Mouse (Mus musculus): ENCODE results near the gene Retreg1. TPM values are rescaled to one million over a fixed set of nuclear protein-coding genes. Genes with fewer than 3 reads are reported as not detected.

The Retreg1 gene
- polyA plus RNA-seq, 1 experiment: not detected

DNA sequence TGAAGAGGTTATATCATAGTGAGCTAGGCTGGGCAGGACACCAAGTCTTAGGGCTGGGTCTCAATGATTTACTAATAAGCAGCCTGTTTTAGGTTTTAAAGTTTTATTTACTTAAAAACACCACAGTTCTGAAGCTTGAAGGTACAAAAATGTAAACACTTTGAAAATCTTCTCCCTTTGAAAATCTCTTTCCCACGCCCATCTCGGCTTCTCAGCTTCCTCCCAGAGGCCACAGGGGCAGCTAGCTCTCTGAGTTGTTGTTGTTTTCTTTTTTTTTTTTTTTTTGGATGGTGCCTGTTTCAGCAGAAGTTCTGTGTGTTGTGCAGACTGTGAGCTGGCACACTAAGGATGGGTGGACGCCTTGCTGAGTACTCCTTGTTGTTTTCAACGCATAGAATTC lies 1.8 kb downstream of the Retreg1 start:
- H3K27ac ChIP-seq (ENCODE audit: insufficient read depth, low read depth, low read length): no peak overlapping the region
- H3K4me3 ChIP-seq (ENCODE audit: insufficient read depth, low read depth, low read length): no peak overlapping the region

DNA sequence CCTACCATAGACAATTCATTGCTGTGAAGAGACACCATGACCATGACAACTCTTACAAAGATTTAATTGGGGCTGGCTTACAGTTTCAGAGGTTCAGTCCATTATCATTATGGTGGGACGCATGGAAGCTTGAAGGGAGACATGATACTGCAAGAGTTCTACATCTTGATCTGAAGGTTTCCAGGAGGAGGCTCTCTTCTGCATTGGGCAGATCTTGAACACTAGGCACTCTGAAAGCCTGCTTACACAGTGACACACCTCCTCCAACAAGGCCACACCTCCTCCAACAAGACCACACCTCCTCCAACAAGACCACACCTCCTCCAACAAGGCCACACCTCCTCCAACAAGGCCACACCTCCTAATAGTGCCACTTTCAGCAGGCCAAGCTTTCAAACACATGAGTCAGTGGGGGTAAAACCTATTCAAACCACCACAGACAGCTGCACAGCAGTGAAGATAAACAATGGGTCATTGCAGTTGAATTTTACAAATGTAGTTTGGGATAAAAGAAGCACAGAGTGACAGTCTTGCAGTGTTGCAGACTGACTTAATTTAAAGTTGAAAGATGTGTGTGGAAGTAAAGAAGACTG lies 4.7 kb downstream of the Retreg1 start:
- Histone ChIP-seq H3K27ac (ENCODE audit: insufficient read depth, low read depth, low read length) (no peak overlapping the region), H3K4me1 (ENCODE audit: control insufficient read depth, insufficient read depth, low read length) (0 out of 2 replicates have a peak, but pooled peaks cover 3% of the 10 kb centered on the region), H3K4me3 (ENCODE audit: insufficient read depth, low read depth, low read length) (no peak overlapping the region)
- 100% methylated on average over 1 of the region's 1 CpGs for WGBS
- no peak for TF ChIP-seq POLR2A (IDR thresholded peaks at IDR 0.05; ENCODE audit: insufficient read depth, low read depth, low read length)
- TF ChIP-seq CTCF (IDR thresholded peaks at IDR 0.05; ENCODE audit: insufficient read depth, low read depth, low read length): no peak

More for the DNA sequence above, 1.8 kb downstream of the Retreg1 start:
- 60% methylated on average over 4 of the region's 4 CpGs for WGBS
- H3K4me1 ChIP-seq (ENCODE audit: control insufficient read depth, insufficient read depth, low read length): 0 out of 2 replicates have a peak, but pooled peaks cover 3% of the 10 kb centered on the region
- TF ChIP-seq POLR2A (IDR thresholded peaks at IDR 0.05; ENCODE audit: insufficient read depth, low read depth, low read length) (no peak), CTCF (IDR thresholded peaks at IDR 0.05; ENCODE audit: insufficient read depth, low read depth, low read length) (no peak)

DNA sequence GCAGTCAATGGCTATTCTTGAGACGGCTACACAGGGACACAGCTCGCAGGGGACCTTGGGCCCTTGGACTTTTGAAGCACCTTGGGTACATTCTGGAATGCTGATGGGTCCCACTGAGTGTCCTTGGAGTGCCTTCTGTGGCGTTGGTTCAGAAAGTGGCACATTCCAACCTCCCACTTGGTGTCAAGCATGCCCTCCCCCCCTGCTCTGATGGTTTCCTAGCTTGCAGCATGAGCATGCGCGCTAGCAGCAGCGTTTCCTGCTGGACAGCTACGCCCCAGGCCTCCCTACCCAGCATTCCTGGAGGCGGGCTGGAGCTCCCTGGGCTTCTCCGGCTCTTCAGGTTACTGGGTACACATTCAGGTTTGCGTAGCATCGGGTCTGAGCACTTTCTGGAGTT lies 7.6 kb downstream of the Retreg1 start:
- Histone ChIP-seq H3K4me1 (ENCODE audit: control insufficient read depth, insufficient read depth, low read length) (peaks cover 5% of the 10 kb centered on the region), H3K27ac (ENCODE audit: insufficient read depth, low read depth, low read length) (no peak overlapping the region), H3K4me3 (ENCODE audit: insufficient read depth, low read depth, low read length) (no peak overlapping the region)
- WGBS: 89% methylated on average over 11 of the region's 11 CpGs
- TF ChIP-seq POLR2A (IDR thresholded peaks at IDR 0.05; ENCODE audit: insufficient read depth, low read depth, low read length) (no peak), CTCF (IDR thresholded peaks at IDR 0.05; ENCODE audit: insufficient read depth, low read depth, low read length) (no peak)

- H3K4me1 ChIP-seq (ENCODE audit: control insufficient read depth, insufficient read depth, low read length): peaks cover 12% of the 10 kb centered on the region
- 55% methylated on average over 18 of the region's 18 CpGs for WGBS
- H3K4me3 ChIP-seq (ENCODE audit: insufficient read depth, low read depth, low read length): no peak overlapping the region
- TF ChIP-seq CTCF (IDR thresholded peaks at IDR 0.05; ENCODE audit: insufficient read depth, low read depth, low read length) (no peak), POLR2A (IDR thresholded peaks at IDR 0.05; ENCODE audit: insufficient read depth, low read depth, low read length) (no peak)
- peak overlapping the region; percentile 34; the same call in 1 of the 2 replicates for H3K27ac ChIP-seq (ENCODE audit: insufficient read depth, low read depth, low read length)
These were observed 11.4 kb downstream of the Retreg1 start for GRCm38 (mm10) chr15:25854270-25854904.

DNA sequence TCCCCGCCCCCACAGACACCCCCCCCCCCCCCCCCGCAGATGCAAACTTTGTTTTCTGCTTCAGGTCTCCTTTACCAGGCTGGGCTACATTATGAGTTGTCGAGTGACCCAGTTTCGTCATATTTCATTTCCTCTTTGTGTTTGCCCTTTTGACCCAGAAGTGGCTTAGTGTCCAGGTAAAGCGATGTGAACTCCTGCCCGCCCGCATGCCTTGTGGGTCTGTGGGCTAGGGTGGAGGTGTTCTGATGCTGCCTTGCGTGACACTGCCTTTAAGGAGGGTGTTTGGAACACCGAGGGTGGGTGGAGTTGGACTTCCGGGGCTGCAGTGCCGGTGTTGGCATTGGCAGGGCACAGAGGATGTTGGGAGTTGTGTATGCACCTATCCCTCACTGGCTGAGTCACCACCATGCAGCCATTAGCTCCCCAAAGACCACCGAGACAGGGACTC lies 15.7 kb downstream of the Retreg1 start:
- 77% methylated on average over 12 of the region's 12 CpGs for WGBS
- no peak for TF ChIP-seq POLR2A (IDR thresholded peaks at IDR 0.05; ENCODE audit: insufficient read depth, low read depth, low read length)
- no peak for TF ChIP-seq CTCF (IDR thresholded peaks at IDR 0.05; ENCODE audit: insufficient read depth, low read depth, low read length)
- H3K4me3 ChIP-seq (ENCODE audit: insufficient read depth, low read depth, low read length): no peak overlapping the region
- H3K27ac ChIP-seq (ENCODE audit: insufficient read depth, low read depth, low read length): no peak overlapping the region
- peaks cover 19% of the 10 kb centered on the region for H3K4me1 ChIP-seq (ENCODE audit: control insufficient read depth, insufficient read depth, low read length)

DNA sequence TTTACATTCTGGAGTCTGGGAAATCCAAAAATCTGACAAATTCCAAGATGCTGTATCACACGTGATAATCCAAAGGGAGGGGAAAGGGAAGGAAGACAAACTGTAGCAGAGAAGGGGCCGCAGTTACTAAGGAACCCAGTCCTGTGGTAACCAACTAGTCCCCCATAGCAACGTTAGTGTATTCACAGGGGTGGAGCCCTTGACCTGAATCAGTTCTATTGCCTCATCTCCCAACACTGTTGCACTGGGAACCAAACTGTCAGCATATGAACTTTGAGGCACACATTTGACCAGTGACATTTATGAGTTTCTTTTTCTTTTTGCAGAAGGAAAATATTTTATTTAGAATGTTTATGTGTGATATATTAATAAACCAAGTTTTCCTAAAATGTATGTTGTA lies 16.5 kb downstream of the Retreg1 start:
- Histone ChIP-seq H3K4me1 (ENCODE audit: control insufficient read depth, insufficient read depth, low read length) (peaks cover 15% of the 10 kb centered on the region), H3K4me3 (ENCODE audit: insufficient read depth, low read depth, low read length) (no peak overlapping the region), H3K27ac (ENCODE audit: insufficient read depth, low read depth, low read length) (no peak overlapping the region)
- 69% methylated on average over 3 of the region's 3 CpGs for WGBS
- TF ChIP-seq CTCF (IDR thresholded peaks at IDR 0.05; ENCODE audit: insufficient read depth, low read depth, low read length): no peak
- no peak for TF ChIP-seq POLR2A (IDR thresholded peaks at IDR 0.05; ENCODE audit: insufficient read depth, low read depth, low read length)

DNA sequence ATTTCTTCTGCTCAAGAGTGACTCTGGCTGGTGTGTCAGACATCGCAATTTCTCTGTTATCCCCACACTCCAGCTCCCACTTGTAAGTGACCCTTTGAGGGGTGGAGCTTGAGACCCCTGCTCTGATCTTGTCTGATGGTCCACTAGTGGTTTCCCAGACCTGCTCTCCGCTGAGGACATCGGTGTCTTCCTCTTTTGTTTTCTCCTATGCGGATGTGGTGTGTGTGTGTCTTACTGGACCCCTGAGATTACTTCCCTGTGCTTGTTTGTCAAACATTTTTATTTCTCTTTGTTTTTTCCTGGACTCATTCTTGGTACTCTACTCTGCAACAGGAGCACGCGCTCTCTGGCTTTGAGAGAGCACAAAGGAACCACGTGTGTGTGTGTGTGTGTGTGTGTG lies 18.9 kb downstream of the Retreg1 start:
- H3K4me1 ChIP-seq (ENCODE audit: control insufficient read depth, insufficient read depth, low read length): peaks cover 11% of the 10 kb centered on the region; the same call in 1 of the 2 replicates
- H3K4me3 ChIP-seq (ENCODE audit: insufficient read depth, low read depth, low read length): no peak overlapping the region
- no peak overlapping the region for H3K27ac ChIP-seq (ENCODE audit: insufficient read depth, low read depth, low read length)
- 76% methylated on average over 7 of the region's 7 CpGs for WGBS
- TF ChIP-seq CTCF (IDR thresholded peaks at IDR 0.05; ENCODE audit: insufficient read depth, low read depth, low read length) (no peak), POLR2A (IDR thresholded peaks at IDR 0.05; ENCODE audit: insufficient read depth, low read depth, low read length) (no peak)

DNA sequence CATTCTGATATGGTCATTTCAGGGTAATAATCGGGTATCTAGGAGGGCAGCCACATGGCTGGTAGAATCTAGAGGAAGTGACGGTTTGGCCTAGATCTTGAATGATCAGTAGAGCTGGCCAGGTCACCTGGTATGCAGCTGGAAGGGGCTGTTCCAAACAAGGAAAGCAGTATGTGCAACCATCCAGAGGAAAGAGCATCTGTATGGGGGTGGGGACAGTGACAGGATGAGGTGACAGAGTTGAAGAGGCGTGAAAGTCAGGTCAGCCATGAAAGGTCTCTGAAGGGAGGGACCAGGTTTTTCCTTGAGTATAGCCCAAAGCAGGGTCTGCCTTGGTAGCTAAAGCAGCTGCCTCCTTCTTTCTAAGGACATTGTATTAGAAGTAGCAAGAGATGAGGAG lies 22.6 kb downstream of the Retreg1 start:
- 93% methylated on average over 3 of the region's 3 CpGs for WGBS

DNA sequence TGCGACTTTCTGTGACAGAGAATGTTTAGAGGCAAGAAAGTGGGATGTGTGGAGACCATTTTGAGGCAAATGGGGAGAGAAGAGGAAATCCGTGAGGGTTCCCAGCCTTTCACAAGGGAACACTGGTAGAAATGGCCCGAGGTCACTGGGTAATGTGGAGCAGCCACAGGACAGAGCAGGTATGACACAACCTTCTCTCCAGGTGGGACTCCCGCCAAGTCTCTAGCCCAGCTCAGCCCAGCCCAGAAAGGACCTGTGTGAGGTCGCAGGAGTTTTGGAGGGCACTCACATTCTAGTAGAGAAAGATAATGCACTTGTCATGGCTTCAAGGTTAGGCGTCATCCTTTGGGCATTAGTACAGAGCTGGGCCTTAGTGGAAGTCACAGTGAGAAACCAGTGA lies 23.1 kb downstream of the Retreg1 start:
- 94% methylated on average over 6 of the region's 6 CpGs for WGBS
- TF ChIP-seq POLR2A (IDR thresholded peaks at IDR 0.05; ENCODE audit: insufficient read depth, low read depth, low read length): no peak
- no peak for TF ChIP-seq CTCF (IDR thresholded peaks at IDR 0.05; ENCODE audit: insufficient read depth, low read depth, low read length)
- peaks cover 9% of the 10 kb centered on the region; the same call in 1 of the 2 replicates for H3K4me1 ChIP-seq (ENCODE audit: control insufficient read depth, insufficient read depth, low read length)

More for the DNA sequence above, 22.6 kb downstream of the Retreg1 start:
- Histone ChIP-seq H3K4me1 (ENCODE audit: control insufficient read depth, insufficient read depth, low read length) (peaks cover 9% of the 10 kb centered on the region; the same call in 1 of the 2 replicates), H3K27ac (ENCODE audit: insufficient read depth, low read depth, low read length) (no peak overlapping the region), H3K4me3 (ENCODE audit: insufficient read depth, low read depth, low read length) (no peak overlapping the region)
- no peak for TF ChIP-seq CTCF (IDR thresholded peaks at IDR 0.05; ENCODE audit: insufficient read depth, low read depth, low read length)
- no peak for TF ChIP-seq POLR2A (IDR thresholded peaks at IDR 0.05; ENCODE audit: insufficient read depth, low read depth, low read length)

More for the DNA sequence above, 23.1 kb downstream of the Retreg1 start:
- H3K27ac ChIP-seq (ENCODE audit: insufficient read depth, low read depth, low read length): no peak overlapping the region
- no peak overlapping the region for H3K4me3 ChIP-seq (ENCODE audit: insufficient read depth, low read depth, low read length)

All from olfactory bulb, adult 2 months (tissue).